Mouse (Mus musculus) ES-E14 (cell line): ENCODE results near the gene Cux2. TPM values are rescaled to one million over a fixed set of nuclear protein-coding genes. Genes with fewer than 3 reads are reported as not detected.

ENCODE experiments used
- DNase-seq: peaks from one replicate; pipeline ENCODE4 v3.0.0-alpha.2; 2013; ENCODE audit warnings: low read depth, low spot score
- H3K27ac ChIP-seq: 2 replicates; pipeline ENCODE4 v1.5.1; 2012; ENCODE audit warnings: low read depth, mild to moderate bottlenecking, low read length, moderate library complexity, mixed read lengths; ENCODE audit not compliant: poor library complexity, insufficient read depth, severe bottlenecking
- H3K36me3 ChIP-seq: 2 replicates; pipeline ENCODE4 v1.6.1; 2012; ENCODE audit warnings: mild to moderate bottlenecking, low read length, moderate library complexity, mixed read lengths; ENCODE audit not compliant: control insufficient read depth, poor library complexity, insufficient read depth, severe bottlenecking
- H3K4me1 ChIP-seq, 2 experiments: fragments of 150-350 bp in 1 of 2; sonication (generic) in 1 of 2; 2 replicates each; pipeline ENCODE4 v1.6.1; 2012; ENCODE audit warnings: low read length in 2 of 2, mild to moderate bottlenecking in 1 of 2, mixed read lengths in 1 of 2; ENCODE audit not compliant: control insufficient read depth in 2 of 2, insufficient read depth in 2 of 2, poor library complexity in 1 of 2
- H3K4me3 ChIP-seq, 2 experiments: fragments of 150-350 bp in 1 of 2; sonication (generic) in 1 of 2; 2 replicates each; pipeline ENCODE4 v1.5.1; 2012; ENCODE audit warnings: low read length in 2 of 2, low read depth in 1 of 2, mild to moderate bottlenecking in 1 of 2, mixed read lengths in 1 of 2; ENCODE audit not compliant: insufficient read depth in 1 of 2, poor library complexity in 1 of 2, severe bottlenecking in 1 of 2
- H3K9ac ChIP-seq: 2 replicates; pipeline ENCODE4 v1.6.1; 2012; ENCODE audit warnings: low read depth, mild to moderate bottlenecking, low read length, mixed read lengths; ENCODE audit not compliant: poor library complexity, insufficient read depth, severe bottlenecking
- H3K9me3 ChIP-seq: fragments of 150-350 bp; sonication (generic); 2 replicates; pipeline ENCODE4 v1.6.1; 2012; ENCODE audit warnings: low read depth, mild to moderate bottlenecking, low read length; ENCODE audit not compliant: control insufficient read depth, insufficient read depth
- CHD2 ChIP-seq: IDR thresholded peaks from 2 replicates; pipeline ENCODE4 v1.6.1; 2014; ENCODE audit warnings: mild to moderate bottlenecking, low read depth, low read length, inconsistent platforms
- HCFC1 ChIP-seq: IDR thresholded peaks from 2 replicates; pipeline ENCODE4 v1.6.1; 2012; ENCODE audit warnings: low read length, inconsistent platforms, borderline replicate concordance; ENCODE audit not compliant: insufficient read depth
- MAFK ChIP-seq: IDR thresholded peaks from 2 replicates; pipeline ENCODE4 v1.6.1; 2014; ENCODE audit warnings: mild to moderate bottlenecking, low read depth, low read length, inconsistent platforms; ENCODE audit not compliant: insufficient read depth
- ZC3H11A ChIP-seq: IDR thresholded peaks from 2 replicates; pipeline ENCODE4 v1.6.1; 2012; ENCODE audit warnings: low read depth, mild to moderate bottlenecking, inconsistent platforms, low read length, borderline replicate concordance
- ZNF384 ChIP-seq: IDR thresholded peaks from 2 replicates; pipeline ENCODE4 v1.6.1; 2012; ENCODE audit warnings: low read depth, low read length, inconsistent platforms
- in situ Hi-C, 2 experiments: fragments of 600-800 bp; cut with MboI; formaldehyde crosslinking; loops; one replicate each; pipeline ENCODE4 v1.15.1; 2025; ENCODE audit warnings: low sequenced_read_pairs in 2 of 2, inconsistent platforms in 1 of 2; ENCODE audit not compliant: unreplicated experiment in 2 of 2
- total RNA-seq: library from RNA; depleted of rRNA; stranded (reverse); fragments of 300-350 nt; gene quantifications from 2 replicates; pipeline ENCODE4 v1.2.3, GENCODE M21; 2012

The Cux2 gene
- total RNA-seq, 1 experiment, result 1.8 TPM

GRCm38 (mm10) chr5:121815067-121815466 is 234.8 kb downstream of the Cux2 start:
- TF ChIP-seq CHD2 (no peak), ZC3H11A (no peak)
- in situ Hi-C loops, result no loop called here
- no peak overlapping the region for H3K9ac ChIP-seq

GRCm38 (mm10) chr5:121813744-121814143 is 236.2 kb downstream of the Cux2 start:
- no peaks in the 10 kb centered on the region for H3K9me3 ChIP-seq
- no peak overlapping the region; a peak in 1 of 4 replicates for H3K4me3 ChIP-seq
- in situ Hi-C loops, result no loop called here
- H3K27ac ChIP-seq, result no peak overlapping the region
- H3K36me3 ChIP-seq, result peaks cover 77% of the 10 kb centered on the region
- H3K9ac ChIP-seq, result no peak overlapping the region
- TF ChIP-seq ZNF384, result no peak
- TF ChIP-seq CHD2, result no peak
- no peak for TF ChIP-seq MAFK
- TF ChIP-seq ZC3H11A, result no peak
- TF ChIP-seq HCFC1, result no peak
- DNase-seq, result no peak
- H3K4me1 ChIP-seq, result peaks cover 0 to 16% of the 10 kb centered on the region in 2 experiments; a peak in 2 of 4 replicates

More at GRCm38 (mm10) chr5:121815067-121815466, 234.8 kb downstream of the Cux2 start:
- no peak for DNase-seq
- no peaks in the 10 kb centered on the region for H3K9me3 ChIP-seq
- H3K4me3 ChIP-seq, result no peak overlapping the region
- no peak overlapping the region for H3K27ac ChIP-seq
- peaks cover 79% of the 10 kb centered on the region for H3K36me3 ChIP-seq
- H3K4me1 ChIP-seq, result peaks cover 0 to 16% of the 10 kb centered on the region in 2 experiments; a peak in 2 of 4 replicates

- H3K4me1 ChIP-seq, result peaks cover 0 to 16% of the 10 kb centered on the region in 2 experiments; a peak in 2 of 4 replicates
These were observed 237.2 kb downstream of the Cux2 start for GRCm38 (mm10) chr5:121812526-121813243.

GRCm38 (mm10) chr5:121811485-121811931 is 238.4 kb downstream of the Cux2 start:
- no peak overlapping the region for H3K4me3 ChIP-seq
- peaks cover 55% of the 10 kb centered on the region for H3K36me3 ChIP-seq
- DNase-seq, result no peak
- no peak overlapping the region for H3K27ac ChIP-seq
- in situ Hi-C loops, result no loop called here
- no peak overlapping the region for H3K9ac ChIP-seq
- no peaks in the 10 kb centered on the region for H3K9me3 ChIP-seq
- TF ChIP-seq HCFC1, result no peak
- no peak for TF ChIP-seq ZC3H11A
- TF ChIP-seq ZNF384, result no peak
- no peak for TF ChIP-seq CHD2
- no peak for TF ChIP-seq MAFK
- peaks cover 0 to 16% of the 10 kb centered on the region in 2 experiments; a peak in 2 of 4 replicates for H3K4me1 ChIP-seq

More at GRCm38 (mm10) chr5:121812526-121813243, 237.2 kb downstream of the Cux2 start:
- no peak overlapping the region for H3K9ac ChIP-seq
- DNase-seq, result no peak
- in situ Hi-C loops, result no loop called here
- H3K9me3 ChIP-seq, result no peaks in the 10 kb centered on the region
- H3K4me3 ChIP-seq, result no peak overlapping the region
- peaks cover 66% of the 10 kb centered on the region for H3K36me3 ChIP-seq
- no peak overlapping the region for H3K27ac ChIP-seq
- TF ChIP-seq CHD2, result no peak
- TF ChIP-seq HCFC1, result no peak
- TF ChIP-seq MAFK, result no peak
- TF ChIP-seq ZC3H11A, result no peak
- TF ChIP-seq ZNF384, result no peak
